Mouse (Mus musculus) CH12.LX (cell line): ENCODE results near the gene Nt5c2.

ENCODE experiments used
- E2F4 ChIP-seq: IDR thresholded peaks from 2 replicates; pipeline ENCODE4 v1.6.1; 2011; ENCODE audit warnings: low read depth, low read length, improper control_type of control experiment; ENCODE audit not compliant: insufficient replicate concordance
- MXI1 ChIP-seq: IDR thresholded peaks from 2 replicates; pipeline ENCODE4 v1.6.1; 2011; ENCODE audit warnings: mild to moderate bottlenecking, low read depth, low read length, improper control_type of control experiment
- POLR2AphosphoS2 ChIP-seq: IDR thresholded peaks from 2 replicates; pipeline ENCODE4 v1.6.1; 2011; ENCODE audit warnings: low read depth, low read length, improper control_type of control experiment

GRCm38 (mm10) chr19:46957971-46958370 is 57.0 kb downstream of the Nt5c2 start:
- no peak for TF ChIP-seq POLR2AphosphoS2
- TF ChIP-seq E2F4: no peak
- TF ChIP-seq MXI1: no peak
